Mouse (Mus musculus): ENCODE results near the gene Ung.
A peak's percentile ranks its signal among the peaks of the same experiment; 100 is the strongest.

Ung gene

GRCm38 (mm10) chr5:114130698-114131520 is 723 bp downstream of the Ung start:
- DNase-seq (ENCODE audit: low spot score): peak; percentile 95

- peak; percentile 39 for DNase-seq (ENCODE audit: low spot score)
Observed at GRCm38 (mm10) chr5:114131521-114131840, 1.3 kb downstream of the Ung start.

- DNase-seq (ENCODE audit: low spot score): no peak
Observed at GRCm38 (mm10) chr5:114132841-114133240, 2.7 kb downstream of the Ung start.

GRCm38 (mm10) chr5:114134091-114134534 is 3.9 kb downstream of the Ung start:
- peak; percentile 66 for DNase-seq (ENCODE audit: low spot score)

- DNase-seq (ENCODE audit: low spot score): no peak
Observed at GRCm38 (mm10) chr5:114135516-114135915, 5.3 kb downstream of the Ung start.

- DNase-seq (ENCODE audit: low spot score): no peak
Observed at GRCm38 (mm10) chr5:114137481-114138276, 7.5 kb downstream of the Ung start.

- no peak for DNase-seq (ENCODE audit: low spot score)
Observed at GRCm38 (mm10) chr5:114138277-114139164, 8.3 kb downstream of the Ung start.

- DNase-seq (ENCODE audit: low spot score): peak; percentile 74
Observed at GRCm38 (mm10) chr5:114139175-114139574, 9.0 kb downstream of the Ung start.

- no peak for DNase-seq (ENCODE audit: low spot score)
Observed at GRCm38 (mm10) chr5:114146028-114146888, 16.1 kb downstream of the Ung start, which contains the start of gene Acacb. Gene Acacb, plus strand, starts transcription at chr5:114146535.

GRCm38 (mm10) chr5:114147043-114147972 is 17.1 kb downstream of the Ung start:
- DNase-seq (ENCODE audit: low spot score): no peak

- DNase-seq (ENCODE audit: low spot score): no peak
Observed at GRCm38 (mm10) chr5:114152359-114153092, 22.3 kb downstream of the Ung start.

GRCm38 (mm10) chr5:114153490-114153889 is 23.3 kb downstream of the Ung start:
- DNase-seq (ENCODE audit: low spot score): no peak

- no peak for DNase-seq (ENCODE audit: low spot score)
Observed at GRCm38 (mm10) chr5:114154765-114155164, 24.6 kb downstream of the Ung start.

GRCm38 (mm10) chr5:114155168-114155933 is 25.2 kb downstream of the Ung start:
- no peak for DNase-seq (ENCODE audit: low spot score)

GRCm38 (mm10) chr5:114157236-114157635 is 27.1 kb downstream of the Ung start:
- DNase-seq (ENCODE audit: low spot score): no peak

- no peak for DNase-seq (ENCODE audit: low spot score)
Observed at GRCm38 (mm10) chr5:114161424-114161823, 31.2 kb downstream of the Ung start.

GRCm38 (mm10) chr5:114162106-114162815 is 32.1 kb downstream of the Ung start:
- DNase-seq (ENCODE audit: low spot score): no peak

All from urinary bladder, postnatal 14 days (tissue).